Mouse (Mus musculus) heart, embryonic 11.5 days (tissue): ENCODE measurements around the gene Eif4a2. TPM values are rescaled to one million over a fixed set of nuclear protein-coding genes. Genes with fewer than 3 reads are reported as not detected.

Source experiments
- ATAC-seq: fragments of 200-750 bp; cut with Nextera tagmentation; replicated peaks from 2 replicates; pipeline ENCODE4 v1.8.0; 2017; ENCODE audit warnings: moderate library complexity; ENCODE audit not compliant: insufficient number of reproducible peaks, low FRiP score, low TSS enrichment
- H3K27ac ChIP-seq: fragments of 300-500 bp; sonication (generic); 2 replicates; pipeline ENCODE4 v1.5.1; 2014; ENCODE audit warnings: mild to moderate bottlenecking, low read depth, low read length
- H3K27me3 ChIP-seq: fragments of 300-500 bp; sonication (generic); 2 replicates; pipeline ENCODE4 v1.6.1; 2014; ENCODE audit warnings: mild to moderate bottlenecking, low read length, mixed read lengths; ENCODE audit not compliant: control insufficient read depth, insufficient read depth
- H3K36me3 ChIP-seq: fragments of 300-500 bp; sonication (generic); 2 replicates; pipeline ENCODE4 v1.6.1; 2014; ENCODE audit warnings: mild to moderate bottlenecking, low read length, moderate library complexity, mixed read lengths; ENCODE audit not compliant: control insufficient read depth, insufficient read depth
- H3K4me1 ChIP-seq: fragments of 300-500 bp; sonication (generic); 2 replicates; pipeline ENCODE4 v1.6.1; 2014; ENCODE audit warnings: low read length; ENCODE audit not compliant: control insufficient read depth, insufficient read depth
- H3K4me2 ChIP-seq: fragments of 300-500 bp; sonication (generic); 2 replicates; pipeline ENCODE4 v1.6.1; 2014; ENCODE audit warnings: mild to moderate bottlenecking, moderate library complexity
- H3K4me3 ChIP-seq: fragments of 300-500 bp; sonication (generic); 2 replicates; pipeline ENCODE4 v1.5.1; 2014; ENCODE audit warnings: low read depth, low read length
- H3K9ac ChIP-seq: fragments of 300-500 bp; sonication (generic); 2 replicates; pipeline ENCODE4 v1.6.1; 2014; ENCODE audit warnings: mild to moderate bottlenecking, low read depth, low read length, moderate library complexity
- H3K9me3 ChIP-seq: fragments of 300-500 bp; sonication (generic); replicated peaks from 2 replicates; pipeline ENCODE4 v1.6.1; 2016; ENCODE audit warnings: low read length; ENCODE audit not compliant: control insufficient read depth
- WGBS: fragments of 180-500 bp; shearing (Covaris S2); extraction: QIAGEN DNeasy Blood & Tissue Kit; methylation state at CpG from one replicate; pipeline ENCODE4 v1.1.7; 2014; ENCODE audit not compliant: insufficient replicate concordance; 5-methylcytosine and 5-hydroxymethylcytosine counted together
- microRNA-seq: library from miRNA; unstranded; fragments of <30 nt; microRNA quantifications from one replicate; pipeline ENCODE4, GENCODE M21; 2016; ENCODE audit warnings: borderline number of aligned reads
- polyA plus RNA-seq: library from polyadenylated mRNA; unstranded; fragments of >200 nt; fragmentation: Nextera tagmentation; extraction: Ambion mirVana; gene quantifications from 2 replicates; pipeline ENCODE4 v1.2.1, GENCODE M21; 2014

Eif4a2 gene
- polyA plus RNA-seq, 1 experiment from 2014 or later = 205 TPM

- Histone ChIP-seq H3K4me3 (no peak overlapping the region), H3K4me2 (no peak overlapping the region), H3K9ac (no peak overlapping the region), H3K4me1 (0 out of 2 replicates have a peak, but pooled peaks cover 2% of the 10 kb centered on the region), H3K27me3 (no peaks in the 10 kb centered on the region; the same call in 1 of the 2 replicates), H3K36me3 (no peaks in the 10 kb centered on the region), H3K9me3 (no peaks in the 10 kb centered on the region), H3K27ac (no peak overlapping the region)
- ATAC-seq = no peak
- WGBS = 80% methylated on average over 7 of the region's 7 CpGs
These were observed 51.0 kb downstream of the Eif4a2 start for GRCm38 (mm10) chr16:23158292-23158691.

- H3K9ac ChIP-seq = no peak overlapping the region
- no peak overlapping the region for H3K27ac ChIP-seq
- H3K4me1 ChIP-seq = 0 out of 2 replicates have a peak, but pooled peaks cover 2% of the 10 kb centered on the region
- no peaks in the 10 kb centered on the region for H3K9me3 ChIP-seq
- no peak overlapping the region for H3K4me2 ChIP-seq
- H3K27me3 ChIP-seq = no peaks in the 10 kb centered on the region; the same call in 1 of the 2 replicates
- no peaks in the 10 kb centered on the region for H3K36me3 ChIP-seq
- ATAC-seq = no peak
- no peak overlapping the region for H3K4me3 ChIP-seq
- 29% methylated on average over 2 of the region's 2 CpGs for WGBS
These were observed 51.7 kb downstream of the Eif4a2 start for GRCm38 (mm10) chr16:23158957-23159356.

DNA sequence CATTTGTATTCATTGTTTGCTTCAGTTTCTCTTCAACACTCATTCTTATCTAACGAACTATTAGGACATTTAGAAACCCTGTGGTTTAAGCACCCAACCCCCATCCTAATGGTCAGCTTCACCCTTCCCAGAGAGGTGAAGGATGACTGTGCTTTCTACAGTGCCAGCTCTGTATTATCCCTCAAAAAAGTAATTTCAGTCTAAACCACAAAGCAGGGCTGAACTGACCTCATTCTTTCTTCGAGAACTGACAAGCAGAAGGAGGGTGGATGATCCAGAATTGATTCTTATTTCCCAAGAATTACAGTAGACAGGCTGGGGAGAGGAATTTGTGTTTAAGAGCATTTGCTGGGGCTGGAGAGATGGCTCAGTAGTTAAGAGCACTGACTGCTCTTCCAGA is 52.5 kb downstream of the Eif4a2 start:
- WGBS = 51% methylated on average over 2 of the region's 2 CpGs
- Histone ChIP-seq H3K4me1 (0 out of 2 replicates have a peak, but pooled peaks cover 2% of the 10 kb centered on the region), H3K36me3 (no peaks in the 10 kb centered on the region), H3K9me3 (no peaks in the 10 kb centered on the region), H3K27me3 (no peaks in the 10 kb centered on the region; the same call in 1 of the 2 replicates), H3K4me2 (no peak overlapping the region), H3K4me3 (no peak overlapping the region), H3K27ac (no peak overlapping the region), H3K9ac (no peak overlapping the region)
- ATAC-seq = no peak

GRCm38 (mm10) chr16:23162116-23162515 is 54.9 kb downstream of the Eif4a2 start:
- Histone ChIP-seq H3K4me1 (0 out of 2 replicates have a peak, but pooled peaks cover 2% of the 10 kb centered on the region), H3K36me3 (no peaks in the 10 kb centered on the region), H3K9ac (no peak overlapping the region), H3K4me2 (no peak overlapping the region), H3K27ac (no peak overlapping the region), H3K27me3 (0 out of 2 replicates have a peak, but pooled peaks cover 2% of the 10 kb centered on the region), H3K4me3 (no peak overlapping the region), H3K9me3 (no peaks in the 10 kb centered on the region)
- WGBS = 77% methylated on average over 3 of the region's 3 CpGs
- no peak for ATAC-seq

Small RNA genes within 50 kb of the gene (microRNA-seq; reads per million reads assigned to microRNA genes)
- gene Gm49346 = 1.8 reads per million, percentile 23 among the genes with 10 or more reads in this experiment

Other genes with a start within 250 kb of the Eif4a2 start
- 16.7 and 19.2 TPM in 2 replicates for gene Tbccd1, start 249.8 kb upstream of the Eif4a2 start, polyA plus RNA-seq
- 130 and 148 TPM in 2 replicates for gene Dnajb11, start 249.6 kb upstream of the Eif4a2 start, polyA plus RNA-seq
- gene Ahsg, start 216.2 kb upstream of the Eif4a2 start, polyA plus RNA-seq = 0.54 and 2.2 TPM in 2 replicates
- gene Fetub, start 189.1 kb upstream of the Eif4a2 start, polyA plus RNA-seq = 0.19 TPM in 1 of 2 replicates, not detected in the other
- gene Hrg, start 156.4 kb upstream of the Eif4a2 start, polyA plus RNA-seq = not detected in 2 replicates
- gene Kng2, start 78.0 kb upstream of the Eif4a2 start, polyA plus RNA-seq = not detected in 2 replicates
- 0.24 and 2.1 TPM in 2 replicates for gene Kng1, start 49.6 kb upstream of the Eif4a2 start, polyA plus RNA-seq
- 106 and 117 TPM in 2 replicates for gene Rfc4, start 20.3 kb downstream of the Eif4a2 start, polyA plus RNA-seq
- gene Adipoq, start 39.1 kb downstream of the Eif4a2 start, polyA plus RNA-seq = 0.16 TPM in 1 of 2 replicates, not detected in the other
- gene St6gal1, start 117.3 kb downstream of the Eif4a2 start, polyA plus RNA-seq = 16.3 and 18.5 TPM in 2 replicates